Mouse (Mus musculus) retina, postnatal 1 day (tissue): ENCODE measurements around the gene Ctsg.
"Not testable (repeated sequence)": the region's sequence is repeated elsewhere in the genome, so short reads cannot be mapped to it uniquely, and the experiment has no call there.

ENCODE experiments used
- DNase-seq: peaks from one replicate; pipeline ENCODE4 v3.0.0-alpha.2; 2012

Gene Ctsg

DNA sequence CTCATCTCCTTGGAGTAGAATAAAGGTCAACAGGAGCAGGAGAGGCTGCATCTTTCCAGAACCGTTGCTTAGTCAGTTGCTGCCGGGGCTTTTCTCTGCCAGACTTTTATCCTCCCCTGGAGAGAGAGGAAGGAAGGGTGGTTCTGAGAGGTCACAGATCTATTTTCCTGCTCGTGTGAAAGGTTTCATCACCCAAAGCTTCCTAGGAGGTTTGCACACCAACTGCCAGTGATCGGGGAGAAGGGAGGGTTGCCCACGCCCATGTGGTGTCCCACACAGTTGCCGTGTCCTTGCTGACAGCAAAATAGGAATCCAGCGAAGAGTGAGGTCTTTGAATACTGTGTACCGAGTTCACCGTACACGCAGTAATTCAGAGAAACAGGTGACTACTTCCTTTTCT, at the start of gene Ctsg:
Gene Ctsg (minus strand): TSS at position 189 of the 400 bp plus-strand sequence.
- DNase-seq = no peak

DNA sequence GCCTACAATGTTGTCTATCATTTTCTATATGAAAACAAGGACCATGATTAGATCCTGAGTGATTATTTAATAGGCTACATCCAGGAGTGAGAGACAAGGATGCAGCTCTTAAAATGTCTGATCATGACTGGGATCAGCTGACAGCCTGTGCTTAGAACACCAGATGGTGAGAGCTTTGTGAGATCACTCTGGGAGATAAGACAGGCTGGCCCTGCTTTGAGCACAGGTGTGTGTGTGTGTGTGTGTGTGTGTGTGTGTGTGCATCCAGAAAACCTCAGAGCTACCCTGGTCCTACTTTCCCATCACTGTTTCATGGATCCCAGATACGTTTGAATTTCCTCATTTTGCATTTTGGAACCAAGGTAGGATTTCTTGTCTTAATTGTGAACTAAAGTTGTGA, 31.3 kb upstream of the Ctsg start:
- DNase-seq = peak; percentile 17

DNA sequence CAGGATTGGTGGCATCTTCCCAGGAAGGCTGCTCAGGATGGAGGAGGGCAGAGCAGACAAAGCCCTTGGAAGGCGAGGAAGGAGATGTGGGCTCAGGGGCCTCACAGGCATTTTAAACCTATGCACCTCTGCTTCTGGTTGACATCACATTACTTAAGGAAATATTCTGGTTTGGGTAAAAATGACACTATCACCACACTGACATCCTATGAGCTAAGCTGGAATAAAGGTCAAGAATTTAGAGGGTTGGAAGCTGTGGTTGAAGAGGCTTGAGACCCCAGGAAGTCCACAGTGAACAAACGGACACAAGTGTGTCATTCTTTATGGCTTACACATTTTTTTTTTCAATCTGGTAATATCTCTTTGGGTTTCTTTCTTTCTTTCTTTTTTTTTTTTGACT, 30.1 kb upstream of the Ctsg start, which contains the start of gene Gzmd:
Gene Gzmd (minus strand): TSS at position 101 of the 400 bp plus-strand sequence.
- DNase-seq = not testable (repeated sequence)

DNA sequence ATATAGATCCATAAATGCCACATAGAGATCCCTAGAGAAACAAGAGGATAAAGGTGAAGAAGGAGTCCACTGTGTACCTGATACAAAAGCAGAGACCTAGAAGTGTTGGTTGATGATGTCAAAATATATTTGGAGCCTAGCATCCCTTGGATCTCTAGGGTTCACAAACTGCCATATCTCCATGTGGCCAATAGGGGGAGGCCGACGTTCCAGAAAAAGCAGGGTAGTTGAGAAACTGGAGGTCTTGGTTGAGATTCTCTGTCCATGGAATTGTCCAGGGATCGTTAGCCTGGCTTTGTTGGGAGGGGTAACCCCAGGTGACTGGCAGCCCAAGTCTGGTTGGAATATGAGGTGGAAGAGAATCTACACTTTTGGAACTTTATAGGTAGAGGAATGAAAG, 26.0 kb upstream of the Ctsg start:
- DNase-seq = no peak

DNA sequence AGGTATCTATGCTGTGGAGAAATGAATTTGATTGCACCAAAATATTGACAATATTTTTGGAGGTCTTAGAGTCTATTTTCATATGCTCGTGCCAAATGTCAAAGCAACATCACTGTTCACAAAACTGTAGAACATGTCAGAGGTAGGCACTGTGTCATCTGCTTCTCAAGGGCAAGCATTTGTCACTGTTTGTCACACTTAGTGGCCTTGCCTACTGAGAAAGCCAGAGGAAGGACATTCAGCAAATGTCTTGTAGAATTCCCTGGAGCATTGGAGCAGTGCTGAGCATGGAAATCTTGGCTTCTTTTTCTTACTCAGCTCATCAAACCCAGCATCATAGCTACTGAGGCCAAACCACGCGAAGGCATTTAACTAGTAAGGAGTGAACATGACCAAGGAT, 21.1 kb upstream of the Ctsg start:
- no peak for DNase-seq

DNA sequence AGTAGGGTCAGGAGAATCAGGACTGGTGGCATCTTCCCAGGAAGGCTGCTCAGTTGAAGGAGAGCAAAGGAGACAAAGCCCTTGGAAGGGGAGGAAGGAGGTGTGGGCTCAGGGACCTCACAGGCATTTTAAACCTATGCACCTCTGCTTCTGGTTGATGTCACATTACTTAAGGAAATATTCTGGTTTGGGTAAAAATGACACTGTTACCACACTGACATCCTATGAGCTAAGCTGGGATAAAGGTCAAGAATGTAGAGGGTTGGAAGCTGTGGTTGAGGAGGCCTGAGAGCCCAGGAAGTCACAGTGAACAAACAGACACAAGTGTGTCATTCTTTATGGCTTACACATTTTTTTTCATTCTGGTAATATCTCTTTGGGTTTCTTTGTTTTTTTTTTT, 18.2 kb upstream of the Ctsg start, which contains the start of gene Gzme:
Gene Gzme (minus strand): TSS at position 101 of the 400 bp plus-strand sequence.
- DNase-seq = no peak

DNA sequence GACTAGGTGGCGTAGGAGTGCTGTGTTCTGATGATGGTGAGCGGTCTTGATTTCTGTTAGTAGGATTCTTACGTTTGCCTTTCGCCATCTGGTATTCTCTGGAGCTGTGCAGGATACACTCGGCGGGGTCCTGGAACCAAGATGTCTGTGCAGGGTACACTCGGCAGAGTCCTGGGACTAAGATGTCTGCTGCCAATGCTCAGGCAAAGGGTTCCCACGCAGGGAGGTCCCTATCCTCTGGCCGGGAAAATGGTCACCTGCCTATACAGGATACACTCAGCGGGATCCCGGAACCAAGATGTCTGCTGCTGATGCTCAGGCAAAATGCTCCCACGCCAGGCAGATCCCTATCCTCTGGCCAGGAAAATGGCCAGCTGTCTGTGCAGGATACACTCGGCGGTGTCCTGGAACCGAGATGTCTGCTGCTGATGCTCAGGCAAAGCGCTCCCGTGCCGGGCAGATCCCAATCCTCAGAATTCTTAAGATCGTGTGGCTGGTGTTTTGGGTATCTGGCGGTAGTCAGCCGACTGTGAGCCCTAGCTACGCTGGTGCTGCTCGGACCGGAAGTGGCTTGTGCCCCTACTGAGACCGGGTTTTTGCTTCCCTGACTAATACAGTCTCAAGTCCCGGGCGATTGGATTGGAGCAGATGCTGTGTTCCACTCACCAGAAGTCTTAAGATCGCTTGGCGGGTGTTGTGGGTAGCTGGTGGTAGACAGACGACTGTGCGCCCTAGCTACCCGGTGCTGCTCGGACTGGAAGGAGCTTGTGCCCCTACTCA, 13.3 kb upstream of the Ctsg start:
- DNase-seq = not testable (repeated sequence)

DNA sequence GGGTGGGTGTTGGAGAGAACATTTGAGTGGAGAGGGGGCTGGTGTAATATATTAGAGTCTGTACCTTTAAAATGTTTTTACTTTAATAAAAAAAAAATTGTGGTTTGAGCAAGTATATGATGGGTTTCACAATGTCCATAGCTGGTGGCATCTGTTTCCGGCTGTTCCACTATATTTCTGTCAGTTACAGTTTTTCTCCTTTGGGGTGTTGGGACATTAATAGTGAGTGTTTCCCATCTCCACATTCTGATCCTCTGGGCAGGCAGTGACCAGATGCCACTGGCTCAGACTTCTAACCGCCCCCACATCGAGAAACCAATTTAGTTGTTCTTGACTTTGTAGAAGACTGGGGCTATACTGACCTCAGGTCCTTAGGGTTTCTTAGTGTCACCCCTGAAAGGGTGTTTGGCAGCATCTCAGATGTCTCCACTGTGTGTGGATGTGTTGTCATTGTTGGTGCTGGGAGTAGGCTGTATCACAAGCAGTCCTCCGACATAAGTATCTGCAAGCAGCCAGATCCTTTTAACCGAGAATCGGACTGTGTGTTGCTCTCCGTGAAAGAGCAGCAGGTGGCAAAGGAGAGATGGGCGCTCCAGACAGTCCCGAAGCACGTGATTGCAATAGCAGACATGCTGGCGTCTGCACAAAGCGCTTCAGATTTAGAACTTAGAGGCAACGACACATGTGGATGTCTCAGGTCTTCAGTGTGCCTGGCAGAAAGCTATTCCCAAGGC, 3.2 kb upstream of the Ctsg start:
- no peak for DNase-seq

DNA sequence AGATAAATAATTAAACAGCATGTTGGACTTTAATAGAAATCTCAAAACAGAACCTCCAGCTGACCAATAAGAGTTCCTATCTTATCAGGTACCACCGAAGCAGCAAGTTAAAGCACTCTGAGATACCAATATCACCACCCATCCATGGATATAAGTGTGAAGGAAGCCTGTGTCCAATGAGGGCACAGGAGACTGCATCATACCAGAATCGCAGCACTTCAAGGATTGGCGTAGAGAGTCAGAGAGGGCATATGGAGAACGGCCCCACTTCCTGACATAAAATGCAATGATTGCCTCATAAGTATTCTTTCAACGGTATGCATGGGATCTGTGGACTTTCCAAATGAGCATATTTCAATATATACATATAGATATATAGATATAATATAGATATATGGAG, 2.6 kb upstream of the Ctsg start:
- DNase-seq = no peak

DNA sequence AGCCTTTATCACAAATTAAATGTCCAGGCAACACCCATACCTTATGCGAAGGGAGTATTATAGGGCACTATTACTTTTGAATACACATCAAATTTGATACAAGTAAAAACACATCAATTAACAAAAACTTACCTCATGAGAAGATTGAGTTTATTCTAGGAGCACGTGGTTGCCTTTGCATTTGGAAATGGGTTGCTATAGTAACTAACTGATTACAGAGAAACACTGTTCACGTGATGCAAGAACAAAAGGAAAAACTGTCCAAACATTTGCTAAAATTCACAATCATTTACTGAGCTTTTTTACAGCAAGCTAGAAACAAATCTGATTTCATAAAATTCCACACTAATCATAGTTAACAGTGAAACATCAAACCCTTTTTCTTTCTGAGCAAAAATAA, 1.1 kb upstream of the Ctsg start:
- no peak for DNase-seq

DNA sequence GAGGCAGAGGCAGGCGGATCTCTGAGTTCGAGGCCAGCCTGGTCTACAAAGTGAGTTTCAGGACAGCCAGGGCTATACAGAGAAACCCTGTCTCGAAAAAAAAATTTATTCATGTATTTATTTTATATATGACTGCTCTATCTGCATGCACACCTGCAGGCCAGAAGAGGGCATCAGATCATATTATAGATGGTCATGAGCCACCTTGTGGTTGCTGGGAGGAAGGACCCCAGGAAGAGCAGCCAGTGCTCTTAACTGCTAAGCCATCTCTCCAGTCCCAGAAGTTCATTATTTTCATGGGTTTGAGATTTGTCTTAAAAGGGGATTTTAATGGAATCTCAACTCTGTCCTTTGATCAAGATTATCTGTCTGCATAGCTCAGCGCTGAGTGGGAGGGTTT, 3.4 kb downstream of the Ctsg start:
- DNase-seq = peak; percentile 17

DNA sequence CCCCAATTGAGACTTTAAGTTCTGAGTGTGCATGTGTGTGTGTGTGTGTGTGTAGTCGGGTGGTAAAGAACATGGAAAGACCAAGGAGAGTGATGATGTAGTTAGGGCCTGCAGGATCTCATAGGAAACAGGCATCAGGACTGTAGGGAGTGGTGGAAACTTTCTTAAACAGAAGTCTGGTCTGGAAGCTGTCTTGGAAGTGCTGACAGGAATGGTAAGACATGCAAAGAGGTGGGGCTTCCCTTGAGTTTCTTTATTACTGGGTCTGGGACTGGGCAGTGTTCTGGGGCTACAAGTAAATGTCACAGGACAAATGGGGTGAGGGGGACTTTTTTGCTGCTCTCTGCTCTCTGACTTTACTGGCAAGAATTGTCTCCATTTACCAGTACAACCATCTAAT, 4.8 kb downstream of the Ctsg start:
- DNase-seq = no peak

DNA sequence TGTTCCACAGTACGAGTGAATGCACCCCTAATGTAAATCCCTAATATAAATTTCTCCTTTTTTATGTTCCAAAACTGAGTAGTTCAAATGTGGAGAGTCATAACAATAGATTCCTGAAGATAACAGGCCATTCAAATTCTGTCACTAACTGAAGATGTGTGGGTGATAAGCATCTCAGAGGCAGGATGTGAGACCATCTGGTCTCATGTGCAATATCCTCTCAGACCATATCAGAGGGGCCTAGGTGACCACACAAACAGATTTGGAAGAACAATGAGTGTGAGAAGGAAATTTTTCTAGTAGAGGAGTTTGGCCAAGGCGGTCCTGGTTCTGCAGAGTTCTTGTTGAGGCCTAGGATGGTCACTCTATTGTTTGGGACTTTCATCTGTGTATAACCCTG, 9.0 kb downstream of the Ctsg start:
- DNase-seq = no peak

DNA sequence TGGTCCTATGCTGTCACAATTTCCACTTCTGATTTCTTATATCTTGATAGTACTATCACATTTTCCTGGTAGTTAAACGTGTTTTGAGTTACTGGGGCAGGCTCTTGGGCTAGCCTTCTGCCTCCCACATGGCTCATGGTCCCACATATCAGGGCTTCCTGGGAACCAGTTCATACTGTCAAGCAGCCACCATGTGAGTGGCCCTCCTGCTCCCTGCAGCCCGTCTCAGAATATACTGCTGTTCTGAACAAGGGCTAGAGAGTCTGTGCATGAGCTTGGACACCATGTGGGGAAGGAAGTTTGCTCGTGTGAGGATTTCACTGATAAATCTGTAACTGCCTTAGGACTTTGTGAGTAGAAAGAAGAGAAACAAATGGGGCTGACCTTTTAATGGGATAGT, 15.7 kb downstream of the Ctsg start:
- no peak for DNase-seq

DNA sequence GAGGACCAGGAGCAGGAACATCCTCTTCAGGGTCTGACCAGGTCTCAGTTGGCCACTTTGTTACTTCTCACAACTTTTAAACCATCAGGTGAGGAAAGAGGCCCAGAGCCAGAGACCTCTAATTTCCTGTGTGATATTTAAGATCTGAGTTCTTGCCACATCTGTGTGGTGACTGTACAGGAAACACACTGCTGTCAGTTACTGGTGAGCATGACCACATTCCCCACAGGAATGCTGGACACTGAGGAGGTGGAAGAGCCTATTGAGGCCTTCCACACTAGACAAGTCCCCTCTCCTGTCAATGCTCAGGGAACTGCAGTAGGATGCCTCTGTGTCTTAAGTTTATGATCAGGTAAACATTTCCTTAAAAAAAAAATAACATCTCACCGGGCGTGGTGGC, 17.2 kb downstream of the Ctsg start, which contains the start of gene Mcpt8:
Gene Mcpt8 (minus strand): TSS at position 107 of the 400 bp plus-strand sequence.
- DNase-seq = no peak

DNA sequence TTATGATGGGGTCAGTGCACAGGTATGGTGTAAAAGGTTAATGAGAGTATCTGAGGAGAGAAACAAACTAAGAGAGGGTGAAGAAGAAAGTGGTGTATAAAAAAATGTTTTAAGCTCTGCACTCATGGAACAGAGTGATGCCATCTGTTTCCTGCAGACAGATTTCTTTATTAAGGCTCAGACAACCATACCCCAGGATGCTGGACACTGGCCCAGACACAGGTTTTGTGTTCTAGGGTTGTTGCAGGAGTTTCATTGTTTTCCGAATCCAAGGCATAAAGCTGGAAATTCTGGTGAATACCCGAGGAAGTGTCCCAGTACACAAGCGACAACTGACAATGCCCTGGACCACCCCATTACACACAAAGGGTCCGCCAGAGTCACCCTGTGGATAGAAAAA, 20.4 kb downstream of the Ctsg start:
- DNase-seq = no peak

DNA sequence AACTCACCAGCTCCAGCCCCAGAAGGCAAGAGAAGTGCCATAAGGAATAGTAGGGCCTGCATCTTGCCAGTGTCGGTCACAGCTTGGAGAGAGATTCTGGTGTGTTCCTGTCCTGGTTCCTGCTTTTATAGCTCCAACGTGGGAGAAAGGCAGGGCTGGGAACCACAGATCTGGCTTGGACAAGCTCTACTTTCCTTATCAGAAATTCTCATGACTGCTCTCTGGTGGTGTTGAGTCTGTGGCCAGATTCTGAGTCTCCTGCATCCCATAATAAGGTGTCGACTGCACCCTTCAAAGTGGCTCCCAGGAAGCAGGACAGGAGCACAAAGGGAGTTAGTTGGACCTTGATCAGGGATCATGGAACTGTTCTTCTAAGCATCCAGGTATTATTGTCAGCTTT, 40.2 kb downstream of the Ctsg start, which contains the start of gene Mcpt4:
Gene Mcpt4 (minus strand): TSS at position 101 of the 400 bp plus-strand sequence.
- not testable (repeated sequence) for DNase-seq

DNA sequence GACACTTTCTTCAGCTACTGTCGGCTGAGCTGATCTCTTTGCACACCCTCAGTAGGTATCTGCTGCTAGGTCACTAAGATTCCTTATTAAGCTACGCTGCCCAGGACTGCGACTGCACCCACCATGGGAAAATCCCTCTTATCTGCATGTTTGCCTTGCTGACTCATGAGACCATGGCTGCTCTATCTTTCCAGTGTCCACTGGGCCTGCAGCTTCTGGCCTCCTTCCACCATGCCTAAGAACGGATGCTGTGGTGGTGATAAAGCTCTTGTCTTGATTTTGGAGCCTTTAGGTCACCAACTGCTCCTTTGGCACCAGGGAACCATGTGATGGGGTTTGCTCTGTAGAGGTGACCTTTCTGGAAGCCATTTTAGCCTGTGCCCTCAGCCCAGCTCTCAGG, 44.7 kb downstream of the Ctsg start:
- DNase-seq = no peak

DNA sequence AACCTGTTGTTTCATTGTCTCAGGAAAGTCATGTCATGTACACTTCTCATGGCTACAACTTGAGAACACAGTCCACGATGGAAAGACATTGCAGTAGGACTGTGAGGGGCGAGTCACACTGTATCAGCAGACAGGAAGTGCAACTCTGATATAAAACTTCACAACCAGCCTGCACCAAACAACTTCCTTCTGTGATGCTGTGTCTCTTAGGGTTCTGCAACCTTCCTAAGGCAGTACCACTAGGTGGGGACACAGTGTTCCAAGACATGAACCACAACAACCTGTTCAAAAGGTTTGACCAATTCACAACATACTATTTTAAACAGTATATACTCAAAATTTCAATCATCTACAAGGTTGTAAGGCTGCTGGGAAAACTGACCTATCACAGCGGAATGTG, 47.0 kb downstream of the Ctsg start:
- no peak for DNase-seq
